Mouse (Mus musculus): ENCODE results near the gene A530016L24Rik.

A530016L24Rik gene

GRCm38 (mm10) chr12:112489134-112489533 lies at the start of gene A530016L24Rik:
TSS of gene A530016L24Rik (plus strand) at chr12:112489448.
- in situ Hi-C loops (cut with MboI) = no loop called here

- in situ Hi-C loops (cut with MboI) = no loop called here
Observed at GRCm38 (mm10) chr12:112439993-112440392, 49.3 kb upstream of the A530016L24Rik start.

GRCm38 (mm10) chr12:112449144-112449827 lies 40.0 kb upstream of the A530016L24Rik start:
- in situ Hi-C loops (cut with MboI) = no loop called here

GRCm38 (mm10) chr12:112449828-112450180 lies 39.4 kb upstream of the A530016L24Rik start:
- in situ Hi-C loops (cut with MboI) = no loop called here

- in situ Hi-C loops (cut with MboI) = no loop called here
Observed at GRCm38 (mm10) chr12:112450883-112451282, 38.4 kb upstream of the A530016L24Rik start.

- in situ Hi-C loops (cut with MboI) = no loop called here
Observed at GRCm38 (mm10) chr12:112451381-112451780, 37.9 kb upstream of the A530016L24Rik start.

GRCm38 (mm10) chr12:112451826-112452225 lies 37.4 kb upstream of the A530016L24Rik start:
- in situ Hi-C loops (cut with MboI) = no loop called here

- in situ Hi-C loops (cut with MboI) = no loop called here
Observed at GRCm38 (mm10) chr12:112456144-112456713, 33.0 kb upstream of the A530016L24Rik start.

- in situ Hi-C loops (cut with MboI) = no loop called here
Observed at GRCm38 (mm10) chr12:112457839-112458238, 31.4 kb upstream of the A530016L24Rik start.

GRCm38 (mm10) chr12:112462423-112462822 lies 26.8 kb upstream of the A530016L24Rik start:
- in situ Hi-C loops (cut with MboI) = no loop called here

GRCm38 (mm10) chr12:112463209-112463608 lies 26.0 kb upstream of the A530016L24Rik start:
- in situ Hi-C loops (cut with MboI) = no loop called here

GRCm38 (mm10) chr12:112463750-112464444 lies 25.4 kb upstream of the A530016L24Rik start:
- in situ Hi-C loops (cut with MboI) = no loop called here

GRCm38 (mm10) chr12:112464516-112464915 lies 24.7 kb upstream of the A530016L24Rik start:
- in situ Hi-C loops (cut with MboI) = no loop called here

GRCm38 (mm10) chr12:112465928-112466327 lies 23.3 kb upstream of the A530016L24Rik start:
- in situ Hi-C loops (cut with MboI) = no loop called here

- in situ Hi-C loops (cut with MboI) = no loop called here
Observed at GRCm38 (mm10) chr12:112467387-112467786, 21.9 kb upstream of the A530016L24Rik start.

GRCm38 (mm10) chr12:112469393-112469792 lies 19.9 kb upstream of the A530016L24Rik start:
- in situ Hi-C loops (cut with MboI) = no loop called here

- in situ Hi-C loops (cut with MboI) = no loop called here
Observed at GRCm38 (mm10) chr12:112470216-112470615, 19.0 kb upstream of the A530016L24Rik start.

GRCm38 (mm10) chr12:112473777-112474176 lies 15.5 kb upstream of the A530016L24Rik start:
- in situ Hi-C loops (cut with MboI) = no loop called here

- in situ Hi-C loops (cut with MboI) = no loop called here
Observed at GRCm38 (mm10) chr12:112489535-112489934, 287 bp downstream of the A530016L24Rik start.

GRCm38 (mm10) chr12:112490444-112490939 lies 1.2 kb downstream of the A530016L24Rik start:
- in situ Hi-C loops (cut with MboI) = no loop called here

- in situ Hi-C loops (cut with MboI) = no loop called here
Observed at GRCm38 (mm10) chr12:112496136-112496535, 6.9 kb downstream of the A530016L24Rik start.

GRCm38 (mm10) chr12:112497731-112498130 lies 8.5 kb downstream of the A530016L24Rik start:
- in situ Hi-C loops (cut with MboI) = no loop called here

GRCm38 (mm10) chr12:112498683-112499082 lies 9.4 kb downstream of the A530016L24Rik start:
- in situ Hi-C loops (cut with MboI) = no loop called here
